Mouse (Mus musculus): ENCODE measurements at regions not wholly inside any gene's neighbourhood (a gene's known extent, or its start where the extent isn't known, plus 50 kb on each side); places are given as distances from the start of the nearest gene placed in this dataset.

DNA sequence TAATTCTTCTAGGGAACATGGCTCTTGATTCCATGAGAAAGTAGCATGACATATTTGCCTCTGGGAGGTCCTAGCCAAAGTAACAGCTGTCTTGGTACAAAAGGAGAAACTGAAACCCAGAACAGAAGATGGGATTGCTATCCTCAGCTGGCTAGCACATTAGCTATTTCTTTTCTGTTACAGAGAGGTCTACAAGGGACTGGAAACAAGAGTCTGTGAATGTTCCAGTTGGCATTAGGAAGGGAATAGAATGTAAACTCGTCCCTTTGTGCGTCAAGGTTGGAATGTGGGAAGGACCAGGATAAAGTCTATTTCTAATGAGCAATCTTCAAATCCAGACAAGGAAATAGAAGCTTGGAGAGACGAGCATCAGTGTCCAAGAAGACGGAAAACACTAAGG lies 116.7 kb downstream of the Gm12728 start:
- H3K4me2 ChIP-seq (ENCODE audit: low read length), result no peak overlapping the region
- no peak overlapping the region for H3K4me3 ChIP-seq (ENCODE audit: control insufficient read depth in 1 of 2, insufficient read depth in 1 of 2, low read depth in 1 of 2, low read length in 2 of 2)
- 76% methylated on average over 4 of the region's 4 CpGs for WGBS
- no peak overlapping the region for H3K27ac ChIP-seq (replicated peaks in 1 of 2; ENCODE audit: control insufficient read depth in 1 of 2, insufficient read depth in 1 of 2, low read depth in 2 of 2, low read length in 2 of 2)
- no peaks in the 10 kb centered on the region for H3K4me1 ChIP-seq (ENCODE audit: control insufficient read depth in 2 of 2, insufficient read depth in 2 of 2, low read length in 2 of 2)
- no peak for ATAC-seq (ENCODE audit: insufficient number of reproducible peaks, insufficient read depth, low FRiP score, low read depth)
- no peaks in the 10 kb centered on the region for H3K36me3 ChIP-seq (ENCODE audit: control insufficient read depth, insufficient read depth, low read length)
- H3K9ac ChIP-seq (ENCODE audit: low read length), result no peak overlapping the region
- H3K9me3 ChIP-seq (ENCODE audit: control insufficient read depth, low read length), result no peaks in the 10 kb centered on the region
- H3K27me3 ChIP-seq (ENCODE audit: control insufficient read depth, insufficient read depth, low read length), result no peaks in the 10 kb centered on the region

GRCm38 (mm10) chr4:105907611-105908010 lies 117.9 kb downstream of the Gm12728 start:
- no peak for ATAC-seq (ENCODE audit: insufficient number of reproducible peaks, insufficient read depth, low FRiP score, low read depth)
- no peaks in the 10 kb centered on the region for H3K4me1 ChIP-seq (ENCODE audit: control insufficient read depth in 2 of 2, insufficient read depth in 2 of 2, low read length in 2 of 2)
- no peaks in the 10 kb centered on the region for H3K27me3 ChIP-seq (ENCODE audit: control insufficient read depth, insufficient read depth, low read length)
- H3K36me3 ChIP-seq (ENCODE audit: control insufficient read depth, insufficient read depth, low read length), result no peaks in the 10 kb centered on the region
- 79% methylated on average over 7 of the region's 7 CpGs for WGBS
- H3K4me2 ChIP-seq (ENCODE audit: low read length), result no peak overlapping the region
- no peak overlapping the region for H3K4me3 ChIP-seq (ENCODE audit: control insufficient read depth in 1 of 2, insufficient read depth in 1 of 2, low read depth in 1 of 2, low read length in 2 of 2)
- no peaks in the 10 kb centered on the region for H3K9me3 ChIP-seq (ENCODE audit: control insufficient read depth, low read length)
- H3K9ac ChIP-seq (ENCODE audit: low read length), result no peak overlapping the region
- no peak overlapping the region for H3K27ac ChIP-seq (replicated peaks in 1 of 2; ENCODE audit: control insufficient read depth in 1 of 2, insufficient read depth in 1 of 2, low read depth in 2 of 2, low read length in 2 of 2)

DNA sequence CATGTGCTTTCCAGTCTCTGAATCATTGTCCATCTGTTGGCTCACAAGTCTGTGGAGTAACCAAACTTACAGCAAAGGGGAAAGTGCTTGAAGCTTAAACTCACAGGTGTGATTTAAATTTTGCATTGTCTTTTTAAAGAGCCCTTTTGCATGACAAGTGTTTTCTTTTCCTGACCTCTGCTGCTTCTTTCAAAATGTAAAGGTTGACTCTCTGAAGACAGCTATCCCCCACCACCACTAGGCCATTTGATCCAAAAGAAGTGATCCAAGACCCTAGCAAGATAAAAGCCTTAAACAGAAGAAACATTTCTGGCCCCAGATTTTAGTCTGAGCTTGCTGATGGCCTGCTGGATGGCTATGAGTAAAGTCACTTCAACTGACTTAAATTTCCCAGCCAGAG lies 118.6 kb downstream of the Gm12728 start:
- Histone ChIP-seq H3K27ac (replicated peaks in 1 of 2; ENCODE audit: control insufficient read depth in 1 of 2, insufficient read depth in 1 of 2, low read depth in 2 of 2, low read length in 2 of 2) (no peak overlapping the region), H3K9me3 (ENCODE audit: control insufficient read depth, low read length) (no peaks in the 10 kb centered on the region), H3K36me3 (ENCODE audit: control insufficient read depth, insufficient read depth, low read length) (no peaks in the 10 kb centered on the region), H3K9ac (ENCODE audit: low read length) (no peak overlapping the region), H3K27me3 (ENCODE audit: control insufficient read depth, insufficient read depth, low read length) (no peaks in the 10 kb centered on the region), H3K4me3 (ENCODE audit: control insufficient read depth in 1 of 2, insufficient read depth in 1 of 2, low read depth in 1 of 2, low read length in 2 of 2) (no peak overlapping the region), H3K4me2 (ENCODE audit: low read length) (no peak overlapping the region), H3K4me1 (ENCODE audit: control insufficient read depth in 2 of 2, insufficient read depth in 2 of 2, low read length in 2 of 2) (no peaks in the 10 kb centered on the region)
- no peak for ATAC-seq (ENCODE audit: insufficient number of reproducible peaks, insufficient read depth, low FRiP score, low read depth)

- Histone ChIP-seq H3K9me3 (ENCODE audit: control insufficient read depth, low read length) (no peaks in the 10 kb centered on the region), H3K4me2 (ENCODE audit: low read length) (no peak overlapping the region), H3K9ac (ENCODE audit: low read length) (no peak overlapping the region), H3K36me3 (ENCODE audit: control insufficient read depth, insufficient read depth, low read length) (no peaks in the 10 kb centered on the region), H3K4me1 (ENCODE audit: control insufficient read depth in 2 of 2, insufficient read depth in 2 of 2, low read length in 2 of 2) (no peaks in the 10 kb centered on the region), H3K27ac (replicated peaks in 1 of 2; ENCODE audit: control insufficient read depth in 1 of 2, insufficient read depth in 1 of 2, low read depth in 2 of 2, low read length in 2 of 2) (no peak overlapping the region), H3K4me3 (ENCODE audit: control insufficient read depth in 1 of 2, insufficient read depth in 1 of 2, low read depth in 1 of 2, low read length in 2 of 2) (no peak overlapping the region), H3K27me3 (ENCODE audit: control insufficient read depth, insufficient read depth, low read length) (no peaks in the 10 kb centered on the region)
- WGBS, result 56% methylated on average over 4 of the region's 4 CpGs
- ATAC-seq (ENCODE audit: insufficient number of reproducible peaks, insufficient read depth, low FRiP score, low read depth), result no peak
Measured at GRCm38 (mm10) chr4:105909272-105909671, 119.6 kb downstream of the Gm12728 start.

DNA sequence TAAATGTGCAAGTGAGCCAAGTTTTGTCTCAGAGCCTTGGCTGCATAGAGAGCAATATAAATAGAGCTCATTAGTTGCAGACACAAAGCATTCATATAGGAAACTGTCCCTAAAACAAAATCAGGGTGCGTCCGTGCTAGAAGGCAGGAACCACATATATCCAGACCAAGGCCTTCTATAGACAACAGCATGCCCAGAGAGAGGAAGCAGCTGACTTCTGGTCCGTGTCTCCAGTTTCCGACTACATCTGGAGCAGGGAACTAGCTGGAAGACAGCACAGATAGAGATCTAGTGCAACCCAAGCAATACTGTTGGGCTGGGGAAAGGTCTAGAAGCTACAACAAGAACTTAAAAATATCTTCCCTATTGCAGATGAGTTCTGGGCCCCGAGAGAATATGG lies 121.0 kb downstream of the Gm12728 start:
- no peaks in the 10 kb centered on the region for H3K9me3 ChIP-seq (ENCODE audit: control insufficient read depth, low read length)
- H3K27ac ChIP-seq (replicated peaks in 1 of 2; ENCODE audit: control insufficient read depth in 1 of 2, insufficient read depth in 1 of 2, low read depth in 2 of 2, low read length in 2 of 2), result no peak overlapping the region
- no peaks in the 10 kb centered on the region for H3K36me3 ChIP-seq (ENCODE audit: control insufficient read depth, insufficient read depth, low read length)
- WGBS, result 72% methylated on average over 5 of the region's 5 CpGs
- H3K27me3 ChIP-seq (ENCODE audit: control insufficient read depth, insufficient read depth, low read length), result no peaks in the 10 kb centered on the region
- H3K4me1 ChIP-seq (ENCODE audit: control insufficient read depth in 2 of 2, insufficient read depth in 2 of 2, low read length in 2 of 2), result no peaks in the 10 kb centered on the region
- no peak overlapping the region for H3K4me2 ChIP-seq (ENCODE audit: low read length)
- no peak overlapping the region for H3K4me3 ChIP-seq (ENCODE audit: control insufficient read depth in 1 of 2, insufficient read depth in 1 of 2, low read depth in 1 of 2, low read length in 2 of 2)
- no peak overlapping the region for H3K9ac ChIP-seq (ENCODE audit: low read length)
- no peak for ATAC-seq (ENCODE audit: insufficient number of reproducible peaks, insufficient read depth, low FRiP score, low read depth)

DNA sequence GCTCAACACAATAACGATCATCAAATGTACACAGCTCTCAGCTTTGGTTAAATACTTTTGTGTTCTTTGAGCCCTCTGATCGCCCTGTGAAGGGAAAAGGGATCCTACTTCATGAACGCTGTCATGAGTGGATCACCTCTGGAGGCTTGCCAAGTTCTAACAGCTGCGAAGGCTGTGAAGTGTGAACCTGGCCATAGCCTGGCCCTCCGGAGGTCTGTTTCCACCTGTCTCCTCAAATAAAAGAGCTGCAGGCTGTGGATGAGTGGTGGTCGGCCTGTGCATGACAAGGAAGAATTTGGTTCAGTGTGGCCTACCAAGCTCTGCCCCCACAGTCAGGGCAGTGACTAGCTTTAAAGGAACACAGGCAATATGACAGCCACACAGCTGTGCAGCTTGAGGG lies 122.0 kb downstream of the Gm12728 start:
- WGBS, result 65% methylated on average over 6 of the region's 6 CpGs

DNA sequence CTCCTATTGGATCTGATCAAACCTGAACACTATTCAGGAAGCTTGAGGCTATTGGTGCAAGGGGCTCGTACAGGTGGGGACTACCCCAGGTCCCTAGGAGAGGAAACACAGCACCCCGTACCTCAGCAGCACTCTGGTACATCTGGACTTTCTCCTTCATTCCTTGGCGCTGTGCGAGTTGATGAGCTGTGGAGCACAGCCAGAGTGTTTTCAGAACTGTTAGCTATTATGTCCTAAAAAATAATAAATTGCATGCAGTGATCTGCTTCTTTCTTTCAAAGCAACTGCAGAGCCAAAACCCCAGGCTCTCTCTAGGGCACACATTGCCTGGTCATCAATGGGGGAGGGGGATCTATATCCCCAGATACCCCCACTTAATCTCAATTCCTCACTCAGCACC lies 122.6 kb downstream of the Gm12728 start:
- Histone ChIP-seq H3K9me3 (ENCODE audit: control insufficient read depth, low read length) (no peaks in the 10 kb centered on the region), H3K4me1 (ENCODE audit: control insufficient read depth in 2 of 2, insufficient read depth in 2 of 2, low read length in 2 of 2) (no peaks in the 10 kb centered on the region), H3K36me3 (ENCODE audit: control insufficient read depth, insufficient read depth, low read length) (no peaks in the 10 kb centered on the region), H3K27me3 (ENCODE audit: control insufficient read depth, insufficient read depth, low read length) (no peaks in the 10 kb centered on the region), H3K4me3 (ENCODE audit: control insufficient read depth in 1 of 2, insufficient read depth in 1 of 2, low read depth in 1 of 2, low read length in 2 of 2) (no peak overlapping the region), H3K27ac (replicated peaks in 1 of 2; ENCODE audit: control insufficient read depth in 1 of 2, insufficient read depth in 1 of 2, low read depth in 2 of 2, low read length in 2 of 2) (no peak overlapping the region), H3K4me2 (ENCODE audit: low read length) (no peak overlapping the region), H3K9ac (ENCODE audit: low read length) (no peak overlapping the region)
- 83% methylated on average over 4 of the region's 4 CpGs for WGBS
- no peak for ATAC-seq (ENCODE audit: insufficient number of reproducible peaks, insufficient read depth, low FRiP score, low read depth)

More for the DNA sequence above, 122.0 kb downstream of the Gm12728 start:
- no peak overlapping the region for H3K4me2 ChIP-seq (ENCODE audit: low read length)
- no peaks in the 10 kb centered on the region for H3K9me3 ChIP-seq (ENCODE audit: control insufficient read depth, low read length)
- H3K27ac ChIP-seq (replicated peaks in 1 of 2; ENCODE audit: control insufficient read depth in 1 of 2, insufficient read depth in 1 of 2, low read depth in 2 of 2, low read length in 2 of 2), result no peak overlapping the region
- no peaks in the 10 kb centered on the region for H3K36me3 ChIP-seq (ENCODE audit: control insufficient read depth, insufficient read depth, low read length)
- H3K9ac ChIP-seq (ENCODE audit: low read length), result no peak overlapping the region
- H3K27me3 ChIP-seq (ENCODE audit: control insufficient read depth, insufficient read depth, low read length), result no peaks in the 10 kb centered on the region
- no peak for ATAC-seq (ENCODE audit: insufficient number of reproducible peaks, insufficient read depth, low FRiP score, low read depth)
- H3K4me1 ChIP-seq (ENCODE audit: control insufficient read depth in 2 of 2, insufficient read depth in 2 of 2, low read length in 2 of 2), result no peaks in the 10 kb centered on the region
- no peak overlapping the region for H3K4me3 ChIP-seq (ENCODE audit: control insufficient read depth in 1 of 2, insufficient read depth in 1 of 2, low read depth in 1 of 2, low read length in 2 of 2)

GRCm38 (mm10) chr4:105914996-105915395 lies 125.3 kb downstream of the Gm12728 start:
- Histone ChIP-seq H3K27ac (replicated peaks in 1 of 2; ENCODE audit: control insufficient read depth in 1 of 2, insufficient read depth in 1 of 2, low read depth in 2 of 2, low read length in 2 of 2) (no peak overlapping the region), H3K9me3 (ENCODE audit: control insufficient read depth, low read length) (no peaks in the 10 kb centered on the region), H3K27me3 (ENCODE audit: control insufficient read depth, insufficient read depth, low read length) (no peaks in the 10 kb centered on the region), H3K4me1 (ENCODE audit: control insufficient read depth in 2 of 2, insufficient read depth in 2 of 2, low read length in 2 of 2) (no peaks in the 10 kb centered on the region), H3K4me2 (ENCODE audit: low read length) (no peak overlapping the region), H3K36me3 (ENCODE audit: control insufficient read depth, insufficient read depth, low read length) (no peaks in the 10 kb centered on the region), H3K4me3 (ENCODE audit: control insufficient read depth in 1 of 2, insufficient read depth in 1 of 2, low read depth in 1 of 2, low read length in 2 of 2) (no peak overlapping the region), H3K9ac (ENCODE audit: low read length) (no peak overlapping the region)
- ATAC-seq (ENCODE audit: insufficient number of reproducible peaks, insufficient read depth, low FRiP score, low read depth), result no peak
- WGBS, result 39% methylated on average over 6 of the region's 6 CpGs

All from heart, embryonic 14.5 days (tissue).